Mouse (Mus musculus) CH12.LX (cell line): ENCODE measurements at regions not wholly inside any gene's neighbourhood (a gene's known extent, or its start where the extent isn't known, plus 50 kb on each side); places are given as distances from the start of the nearest gene placed in this dataset.
A peak's percentile ranks its signal among the peaks of the same experiment; 100 is the strongest.

Experiments
- DNase-seq: peaks from one replicate; pipeline ENCODE4 v3.0.0-alpha.2; 2013; ENCODE audit errors: extremely low read depth
- H3K27ac ChIP-seq: 2 replicates; pipeline ENCODE4 v1.5.1; 2012; ENCODE audit warnings: low read depth, mild to moderate bottlenecking, control low read depth, moderate library complexity; ENCODE audit not compliant: insufficient read depth
- H3K27me3 ChIP-seq: replicated peaks from 2 replicates; pipeline ENCODE3; 2012; ENCODE audit warnings: inconsistent platforms
- H3K36me3 ChIP-seq, 2 experiments: replicated peaks in 1 of 2; 2 replicates each; pipeline versions ENCODE3 to v1.6.1; 2012; ENCODE audit warnings: inconsistent platforms in 1 of 2, low read length in 1 of 2, mild to moderate bottlenecking in 1 of 2, mixed read lengths in 1 of 2, moderate library complexity in 1 of 2; ENCODE audit not compliant: control insufficient read depth in 1 of 2, insufficient read depth in 1 of 2
- H3K4me1 ChIP-seq, 2 experiments: 2 replicates each; pipeline ENCODE4 v1.6.1; 2012; ENCODE audit warnings: inconsistent platforms in 1 of 2, moderate library complexity in 1 of 2; ENCODE audit not compliant: insufficient read depth in 2 of 2, control insufficient read depth in 1 of 2
- H3K4me2 ChIP-seq: 2 replicates; pipeline ENCODE4 v1.6.1; 2012; ENCODE audit warnings: low read depth, mild to moderate bottlenecking, control low read depth; ENCODE audit not compliant: poor library complexity, insufficient read depth, severe bottlenecking
- H3K4me3 ChIP-seq, 3 experiments: fragments of 150-350 bp in 1 of 3; sonication (generic) in 1 of 3; replicated peaks in 1 of 3; 2 replicates each; pipeline versions ENCODE3 to v1.5.1; 2011 to 2012; ENCODE audit warnings: low read depth in 2 of 3, low read length in 2 of 3, mild to moderate bottlenecking in 2 of 3, moderate library complexity in 2 of 3, control low read depth in 1 of 3, improper control_type of control experiment in 1 of 3, inconsistent platforms in 1 of 3, mixed read lengths in 1 of 3; ENCODE audit not compliant: poor library complexity in 1 of 3
- H3K79me2 ChIP-seq: replicated peaks from 2 replicates; pipeline ENCODE4 v1.6.1; 2012; ENCODE audit warnings: mild to moderate bottlenecking, moderate library complexity; ENCODE audit not compliant: control insufficient read depth, poor library complexity, insufficient read depth, severe bottlenecking; ENCODE audit errors: extremely low read depth
- H3K9ac ChIP-seq: 2 replicates; pipeline ENCODE4 v1.6.1; 2012; ENCODE audit warnings: low read depth, mild to moderate bottlenecking, control low read depth, moderate library complexity; ENCODE audit not compliant: insufficient read depth
- H3K9me3 ChIP-seq: replicated peaks from 2 replicates; pipeline ENCODE3; 2012; ENCODE audit warnings: low read length, inconsistent platforms, mixed read lengths
- BHLHE40 ChIP-seq: IDR thresholded peaks from 2 replicates; pipeline ENCODE4 v1.6.1; 2011; ENCODE audit warnings: mild to moderate bottlenecking, low read depth, low read length, improper control_type of control experiment
- CTCF ChIP-seq, 2 experiments: IDR thresholded peaks in 1 of 2; conservative IDR thresholded peaks in 1 of 2; 2 replicates each; pipeline ENCODE4 v1.5.1; 2011 to 2012; ENCODE audit warnings: low read depth in 2 of 2, low read length in 2 of 2, improper control_type of control experiment in 1 of 2, inconsistent platforms in 1 of 2, mild to moderate bottlenecking in 1 of 2, moderate library complexity in 1 of 2
- EP300 ChIP-seq: IDR thresholded peaks from 2 replicates; pipeline ENCODE4 v1.6.1; 2011; ENCODE audit warnings: low read length, improper control_type of control experiment
- HCFC1 ChIP-seq: IDR thresholded peaks from 2 replicates; pipeline ENCODE4 v1.6.1; 2012; ENCODE audit warnings: low read depth, mild to moderate bottlenecking, inconsistent platforms, low read length, improper control_type of control experiment
- IRF4 ChIP-seq: IDR thresholded peaks from 2 replicates; pipeline ENCODE4 v1.6.1; 2014; ENCODE audit warnings: low read depth, mild to moderate bottlenecking, inconsistent platforms, low read length, improper control_type of control experiment
- JUN ChIP-seq: IDR thresholded peaks from 2 replicates; pipeline ENCODE4 v1.6.1; 2011; ENCODE audit warnings: low read depth, mild to moderate bottlenecking, low read length, improper control_type of control experiment, moderate library complexity; ENCODE audit not compliant: insufficient read depth
- MAFK ChIP-seq: IDR thresholded peaks from 2 replicates; pipeline ENCODE4 v1.6.1; 2011; ENCODE audit warnings: low read length, improper control_type of control experiment; ENCODE audit not compliant: insufficient replicate concordance
- MYC ChIP-seq: IDR thresholded peaks from 2 replicates; pipeline ENCODE4 v1.6.1; 2011; ENCODE audit warnings: low read depth, mild to moderate bottlenecking, improper control_type of control experiment, low read length
- NELFE ChIP-seq: IDR thresholded peaks from 2 replicates; pipeline ENCODE4 v1.6.1; 2011; ENCODE audit warnings: low read depth, low read length, improper control_type of control experiment
- PAX5 ChIP-seq: IDR thresholded peaks from 2 replicates; pipeline ENCODE4 v1.6.1; 2012; ENCODE audit warnings: low read length, inconsistent platforms, mixed read lengths
- POLR2AphosphoS2 ChIP-seq: IDR thresholded peaks from 2 replicates; pipeline ENCODE4 v1.6.1; 2011; ENCODE audit warnings: low read depth, low read length, improper control_type of control experiment
- RAD21 ChIP-seq: IDR thresholded peaks from 2 replicates; pipeline ENCODE4 v1.6.1; 2011; ENCODE audit warnings: low read depth, mild to moderate bottlenecking, low read length, improper control_type of control experiment, moderate library complexity
- SIN3A ChIP-seq: IDR thresholded peaks from 2 replicates; pipeline ENCODE4 v1.6.1; 2012; ENCODE audit warnings: low read length, improper control_type of control experiment, inconsistent platforms
- TBP ChIP-seq: conservative IDR thresholded peaks from 2 replicates; pipeline ENCODE4 v1.6.1; 2011; ENCODE audit warnings: low read depth, low read length, improper control_type of control experiment
- UBTF ChIP-seq: IDR thresholded peaks from 2 replicates; pipeline ENCODE4 v1.6.1; 2012; ENCODE audit warnings: low read depth, mild to moderate bottlenecking, inconsistent platforms, low read length, improper control_type of control experiment, moderate library complexity
- ZKSCAN1 ChIP-seq: IDR thresholded peaks from 2 replicates; pipeline ENCODE4 v1.6.1; 2012; ENCODE audit warnings: low read depth, inconsistent platforms, low read length, improper control_type of control experiment, borderline replicate concordance
- ZMIZ1 ChIP-seq: IDR thresholded peaks from 2 replicates; pipeline ENCODE4 v1.6.1; 2012; ENCODE audit warnings: low read depth, mild to moderate bottlenecking, inconsistent platforms, low read length, improper control_type of control experiment
- ZNF384 ChIP-seq: IDR thresholded peaks from 2 replicates; pipeline ENCODE4 v1.6.1; 2012; ENCODE audit warnings: low read depth, low read length, improper control_type of control experiment, inconsistent platforms
- dilution Hi-C: fragments of 300-500 bp; cut with MboI; formaldehyde crosslinking; loops from 2 replicates; pipeline ENCODE4 v1.14.3; 2020; ENCODE audit warnings: low sequenced_read_pairs; ENCODE audit not compliant: extremely low pct_unique_long_range_greater_than_20kb, extremely low pct_ligation_motif_present
- in situ Hi-C: fragments of 300-500 bp; cut with MboI; formaldehyde crosslinking; loops from 3 replicates; pipeline ENCODE4 v1.14.3; 2019; ENCODE audit warnings: low sequenced_read_pairs, low pct_ligation_motif_present, low pct_unique_long_range_greater_than_20kb, mixed read lengths

GRCm38 (mm10) chr13:101910687-101911086 lies 142.7 kb upstream of the Pik3r1 start:
- no peak overlapping the region for H3K9ac ChIP-seq
- in situ Hi-C loops (no loop called here), dilution Hi-C loops (no loop called here)
- no peak for DNase-seq
- H3K79me2 ChIP-seq, result no peaks in the 10 kb centered on the region
- H3K4me2 ChIP-seq, result no peak overlapping the region
- H3K4me1 ChIP-seq, result peaks cover 10 to 12% of the 10 kb centered on the region in 2 experiments
- no peak overlapping the region for H3K27ac ChIP-seq
- no peak overlapping the region for H3K4me3 ChIP-seq
- H3K36me3 ChIP-seq, result no peaks in the 10 kb centered on the region
- H3K27me3 ChIP-seq, result no peaks in the 10 kb centered on the region
- TF ChIP-seq MYC (no peak), HCFC1 (no peak), ZNF384 (no peak), CTCF (conservative IDR thresholded peaks at IDR 0.05 in 1 of 2, IDR thresholded peaks at IDR 0.05 in 1 of 2; ENCODE audit: low read depth in 2 of 2, low read length in 2 of 2) (no peak), RAD21 (no peak), ZMIZ1 (no peak), PAX5 (no peak), POLR2AphosphoS2 (no peak), UBTF (no peak), BHLHE40 (no peak), MAFK (no peak), SIN3A (no peak), TBP (no peak)
- H3K9me3 ChIP-seq, result no peaks in the 10 kb centered on the region

GRCm38 (mm10) chr13:101914132-101914531 lies 146.1 kb upstream of the Pik3r1 start:
- dilution Hi-C loops, result no loop called here
- Histone ChIP-seq H3K4me3 (no peak overlapping the region), H3K79me2 (no peaks in the 10 kb centered on the region), H3K36me3 (no peaks in the 10 kb centered on the region), H3K4me1 (peaks cover 4 to 7% of the 10 kb centered on the region in 2 experiments), H3K27ac (no peak overlapping the region), H3K27me3 (no peaks in the 10 kb centered on the region)
- DNase-seq, result no peak
- in situ Hi-C loops, result no loop called here
- TF ChIP-seq SIN3A (no peak), ZKSCAN1 (no peak), NELFE (no peak), IRF4 (peak; percentile 79), EP300 (peak; percentile 62), JUN (peak; percentile 30; the same call in 1 of the 2 replicates)
- TF ChIP-seq, all 38 proteins: peak for 3
- no peaks in the 10 kb centered on the region for H3K9me3 ChIP-seq
- no peak overlapping the region for H3K9ac ChIP-seq
- peak overlapping the region; percentile 29 for H3K4me2 ChIP-seq
